Mouse (Mus musculus): ENCODE results near the gene Timp3.

DNA sequence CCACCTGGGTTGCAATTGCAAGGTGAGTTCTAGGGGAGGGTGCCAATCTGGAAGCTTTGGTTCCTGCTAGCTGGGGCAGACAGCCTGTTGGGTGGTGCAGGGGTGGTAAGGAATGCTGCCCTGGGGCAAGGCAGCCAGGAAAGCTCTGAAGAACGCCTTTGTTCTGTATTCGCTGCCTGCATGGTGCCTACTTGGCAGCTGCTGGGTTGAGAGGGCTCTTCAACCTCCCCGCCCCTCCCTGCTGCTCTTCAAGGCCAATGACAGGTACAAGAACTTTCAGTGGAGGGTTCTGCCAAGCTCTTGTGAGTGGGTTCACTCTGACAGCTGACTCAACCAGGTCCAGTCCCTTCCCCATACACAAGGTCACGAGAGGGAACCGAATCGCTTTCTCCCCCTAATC, 44.5 kb downstream of the Timp3 start:
- no peak for TF ChIP-seq CTCF (IDR thresholded peaks at IDR 0.05)
- no peak; the same call in 1 of the 2 replicates for TF ChIP-seq EP300 (IDR thresholded peaks at IDR 0.05)
